Mouse (Mus musculus) heart, embryonic 11.5 days (tissue): ENCODE measurements around the gene Nek8. TPM values are rescaled to one million over a fixed set of nuclear protein-coding genes. Genes with fewer than 3 reads are reported as not detected.
"Not testable (repeated sequence)": the region's sequence is repeated elsewhere in the genome, so short reads cannot be mapped to it uniquely, and the experiment has no call there.

ENCODE experiments used
- ATAC-seq: fragments of 200-750 bp; cut with Nextera tagmentation; replicated peaks from 2 replicates; pipeline ENCODE4 v1.8.0; 2017; ENCODE audit warnings: moderate library complexity; ENCODE audit not compliant: insufficient number of reproducible peaks, low FRiP score, low TSS enrichment
- H3K27ac ChIP-seq: fragments of 300-500 bp; sonication (generic); 2 replicates; pipeline ENCODE4 v1.5.1; 2014; ENCODE audit warnings: mild to moderate bottlenecking, low read depth, low read length
- H3K27me3 ChIP-seq: fragments of 300-500 bp; sonication (generic); 2 replicates; pipeline ENCODE4 v1.6.1; 2014; ENCODE audit warnings: mild to moderate bottlenecking, low read length, mixed read lengths; ENCODE audit not compliant: control insufficient read depth, insufficient read depth
- H3K36me3 ChIP-seq: fragments of 300-500 bp; sonication (generic); 2 replicates; pipeline ENCODE4 v1.6.1; 2014; ENCODE audit warnings: mild to moderate bottlenecking, low read length, moderate library complexity, mixed read lengths; ENCODE audit not compliant: control insufficient read depth, insufficient read depth
- H3K4me1 ChIP-seq: fragments of 300-500 bp; sonication (generic); 2 replicates; pipeline ENCODE4 v1.6.1; 2014; ENCODE audit warnings: low read length; ENCODE audit not compliant: control insufficient read depth, insufficient read depth
- H3K4me2 ChIP-seq: fragments of 300-500 bp; sonication (generic); 2 replicates; pipeline ENCODE4 v1.6.1; 2014; ENCODE audit warnings: mild to moderate bottlenecking, moderate library complexity
- H3K4me3 ChIP-seq: fragments of 300-500 bp; sonication (generic); 2 replicates; pipeline ENCODE4 v1.5.1; 2014; ENCODE audit warnings: low read depth, low read length
- H3K9ac ChIP-seq: fragments of 300-500 bp; sonication (generic); 2 replicates; pipeline ENCODE4 v1.6.1; 2014; ENCODE audit warnings: mild to moderate bottlenecking, low read depth, low read length, moderate library complexity
- H3K9me3 ChIP-seq: fragments of 300-500 bp; sonication (generic); replicated peaks from 2 replicates; pipeline ENCODE4 v1.6.1; 2016; ENCODE audit warnings: low read length; ENCODE audit not compliant: control insufficient read depth
- WGBS: fragments of 180-500 bp; shearing (Covaris S2); extraction: QIAGEN DNeasy Blood & Tissue Kit; methylation state at CpG from one replicate; pipeline ENCODE4 v1.1.7; 2014; ENCODE audit not compliant: insufficient replicate concordance; 5-methylcytosine and 5-hydroxymethylcytosine counted together
- polyA plus RNA-seq: library from polyadenylated mRNA; unstranded; fragments of >200 nt; fragmentation: Nextera tagmentation; extraction: Ambion mirVana; gene quantifications from 2 replicates; pipeline ENCODE4 v1.2.1, GENCODE M21; 2014

Nek8 gene
- polyA plus RNA-seq, 1 experiment from 2014 or later, result 9.9 TPM

GRCm38 (mm10) chr11:78136132-78136531, 40.3 kb downstream of the Nek8 start:
- no peaks in the 10 kb centered on the region for H3K36me3 ChIP-seq
- no peaks in the 10 kb centered on the region for H3K27me3 ChIP-seq
- WGBS, result 79% methylated on average over 1 of the region's 1 CpGs
- no peak overlapping the region for H3K4me3 ChIP-seq
- no peak for ATAC-seq
- no peaks in the 10 kb centered on the region for H3K9me3 ChIP-seq
- H3K4me2 ChIP-seq, result no peak overlapping the region
- peaks cover 25% of the 10 kb centered on the region for H3K4me1 ChIP-seq
- no peak overlapping the region for H3K27ac ChIP-seq
- no peak overlapping the region for H3K9ac ChIP-seq

- not testable (repeated sequence) for H3K27ac ChIP-seq, H3K9ac ChIP-seq, H3K4me2 ChIP-seq, H3K36me3 ChIP-seq, H3K4me3 ChIP-seq, H3K27me3 ChIP-seq, ATAC-seq, H3K9me3 ChIP-seq
- H3K4me1 ChIP-seq, result peaks cover 19% of the 10 kb centered on the region
- 92% methylated on average over 7 of the region's 7 CpGs for WGBS
Observed at GRCm38 (mm10) chr11:78135314-78135713, 41.2 kb downstream of the Nek8 start.

- Histone ChIP-seq H3K27ac (no peak overlapping the region), H3K4me2 (no peak overlapping the region), H3K4me1 (peaks cover 15% of the 10 kb centered on the region), H3K9me3 (no peaks in the 10 kb centered on the region), H3K4me3 (no peak overlapping the region), H3K36me3 (no peaks in the 10 kb centered on the region), H3K9ac (no peak overlapping the region), H3K27me3 (no peaks in the 10 kb centered on the region)
- ATAC-seq, result no peak
- WGBS, result 85% methylated on average over 3 of the region's 3 CpGs
Observed at GRCm38 (mm10) chr11:78134344-78134743, 42.1 kb downstream of the Nek8 start.

- WGBS, result 87% methylated on average over 6 of the region's 6 CpGs
- Histone ChIP-seq H3K9ac (no peak overlapping the region), H3K27ac (no peak overlapping the region), H3K4me2 (no peak overlapping the region), H3K9me3 (no peaks in the 10 kb centered on the region), H3K27me3 (no peaks in the 10 kb centered on the region), H3K36me3 (no peaks in the 10 kb centered on the region), H3K4me3 (no peak overlapping the region), H3K4me1 (peaks cover 19% of the 10 kb centered on the region)
- ATAC-seq, result no peak
Observed at GRCm38 (mm10) chr11:78133915-78134314, 42.6 kb downstream of the Nek8 start.

- H3K4me3 ChIP-seq, result no peak overlapping the region
- H3K4me1 ChIP-seq, result peaks cover 14% of the 10 kb centered on the region
- no peak for ATAC-seq
- 71% methylated on average over 8 of the region's 8 CpGs for WGBS
- H3K9me3 ChIP-seq, result no peaks in the 10 kb centered on the region
- no peaks in the 10 kb centered on the region for H3K27me3 ChIP-seq
- no peak overlapping the region for H3K4me2 ChIP-seq
- H3K9ac ChIP-seq, result no peak overlapping the region
- H3K27ac ChIP-seq, result no peak overlapping the region
- H3K36me3 ChIP-seq, result no peaks in the 10 kb centered on the region
Observed at GRCm38 (mm10) chr11:78129458-78129857, 47.0 kb downstream of the Nek8 start.

- H3K4me2 ChIP-seq, result no peak overlapping the region
- no peak overlapping the region for H3K9ac ChIP-seq
- no peaks in the 10 kb centered on the region for H3K27me3 ChIP-seq
- H3K9me3 ChIP-seq, result no peaks in the 10 kb centered on the region
- no peaks in the 10 kb centered on the region for H3K36me3 ChIP-seq
- 86% methylated on average over 4 of the region's 4 CpGs for WGBS
- no peak overlapping the region for H3K27ac ChIP-seq
- peaks cover 9% of the 10 kb centered on the region; the same call in 1 of the 2 replicates for H3K4me1 ChIP-seq
- no peak for ATAC-seq
- no peak overlapping the region for H3K4me3 ChIP-seq
Observed at GRCm38 (mm10) chr11:78126739-78127138, 49.7 kb downstream of the Nek8 start.

GRCm38 (mm10) chr11:78125691-78126090, 50.8 kb downstream of the Nek8 start:
- no peaks in the 10 kb centered on the region for H3K36me3 ChIP-seq
- H3K9ac ChIP-seq, result no peak overlapping the region
- peaks cover 12% of the 10 kb centered on the region; the same call in 1 of the 2 replicates for H3K4me1 ChIP-seq
- no peaks in the 10 kb centered on the region for H3K9me3 ChIP-seq
- 77% methylated on average over 6 of the region's 6 CpGs for WGBS
- no peaks in the 10 kb centered on the region for H3K27me3 ChIP-seq
- no peak overlapping the region for H3K4me2 ChIP-seq
- no peak overlapping the region for H3K27ac ChIP-seq
- no peak overlapping the region for H3K4me3 ChIP-seq
- no peak for ATAC-seq

GRCm38 (mm10) chr11:78123782-78124181, 52.7 kb downstream of the Nek8 start:
- Histone ChIP-seq H3K4me3 (no peak overlapping the region), H3K4me2 (no peak overlapping the region), H3K27ac (no peak overlapping the region), H3K4me1 (peaks cover 24% of the 10 kb centered on the region), H3K27me3 (no peaks in the 10 kb centered on the region), H3K36me3 (no peaks in the 10 kb centered on the region; the same call in 1 of the 2 replicates), H3K9ac (no peak overlapping the region), H3K9me3 (no peaks in the 10 kb centered on the region)
- ATAC-seq, result no peak

- H3K9me3 ChIP-seq, result no peaks in the 10 kb centered on the region
- WGBS, result 73% methylated on average over 4 of the region's 4 CpGs
- H3K27ac ChIP-seq, result no peak overlapping the region
- no peak overlapping the region for H3K4me2 ChIP-seq
- no peak overlapping the region for H3K9ac ChIP-seq
- H3K4me3 ChIP-seq, result no peak overlapping the region
- peaks cover 30% of the 10 kb centered on the region for H3K4me1 ChIP-seq
- no peaks in the 10 kb centered on the region for H3K27me3 ChIP-seq
- H3K36me3 ChIP-seq, result no peaks in the 10 kb centered on the region; the same call in 1 of the 2 replicates
- ATAC-seq, result no peak
Observed at GRCm38 (mm10) chr11:78122815-78123214, 53.7 kb downstream of the Nek8 start.
